Mouse (Mus musculus) CH12.LX (cell line): Measurements from ENCODE around the gene Cysrt1. TPM values are rescaled to one million over a fixed set of nuclear protein-coding genes. Genes with fewer than 3 reads are reported as not detected.

ENCODE experiments used
- DNase-seq: peaks from one replicate; pipeline ENCODE4 v3.0.0-alpha.2; 2013; ENCODE audit errors: extremely low read depth
- H3K27ac ChIP-seq: 2 replicates; pipeline ENCODE4 v1.5.1; 2012; ENCODE audit warnings: low read depth, mild to moderate bottlenecking, control low read depth, moderate library complexity; ENCODE audit not compliant: insufficient read depth
- H3K27me3 ChIP-seq: replicated peaks from 2 replicates; pipeline ENCODE3; 2012; ENCODE audit warnings: inconsistent platforms
- H3K36me3 ChIP-seq, 2 experiments: replicated peaks in 1 of 2; 2 replicates each; pipeline versions ENCODE3 to v1.6.1; 2012; ENCODE audit warnings: inconsistent platforms in 1 of 2, low read length in 1 of 2, mild to moderate bottlenecking in 1 of 2, mixed read lengths in 1 of 2, moderate library complexity in 1 of 2; ENCODE audit not compliant: control insufficient read depth in 1 of 2, insufficient read depth in 1 of 2
- H3K4me1 ChIP-seq, 2 experiments: 2 replicates each; pipeline ENCODE4 v1.6.1; 2012; ENCODE audit warnings: inconsistent platforms in 1 of 2, moderate library complexity in 1 of 2; ENCODE audit not compliant: insufficient read depth in 2 of 2, control insufficient read depth in 1 of 2
- H3K4me2 ChIP-seq: 2 replicates; pipeline ENCODE4 v1.6.1; 2012; ENCODE audit warnings: low read depth, mild to moderate bottlenecking, control low read depth; ENCODE audit not compliant: poor library complexity, insufficient read depth, severe bottlenecking
- H3K4me3 ChIP-seq, 3 experiments: fragments of 150-350 bp in 1 of 3; sonication (generic) in 1 of 3; replicated peaks in 1 of 3; 2 replicates each; pipeline versions ENCODE3 to v1.5.1; 2011 to 2012; ENCODE audit warnings: low read depth in 2 of 3, low read length in 2 of 3, mild to moderate bottlenecking in 2 of 3, moderate library complexity in 2 of 3, control low read depth in 1 of 3, improper control_type of control experiment in 1 of 3, inconsistent platforms in 1 of 3, mixed read lengths in 1 of 3; ENCODE audit not compliant: poor library complexity in 1 of 3
- H3K79me2 ChIP-seq: replicated peaks from 2 replicates; pipeline ENCODE4 v1.6.1; 2012; ENCODE audit warnings: mild to moderate bottlenecking, moderate library complexity; ENCODE audit not compliant: control insufficient read depth, poor library complexity, insufficient read depth, severe bottlenecking; ENCODE audit errors: extremely low read depth
- H3K9ac ChIP-seq: 2 replicates; pipeline ENCODE4 v1.6.1; 2012; ENCODE audit warnings: low read depth, mild to moderate bottlenecking, control low read depth, moderate library complexity; ENCODE audit not compliant: insufficient read depth
- H3K9me3 ChIP-seq: replicated peaks from 2 replicates; pipeline ENCODE3; 2012; ENCODE audit warnings: low read length, inconsistent platforms, mixed read lengths
- CHD1 ChIP-seq: IDR thresholded peaks from 2 replicates; pipeline ENCODE4 v1.6.1; 2012; ENCODE audit warnings: low read depth, low read length, improper control_type of control experiment, inconsistent platforms
- CHD2 ChIP-seq: IDR thresholded peaks from 2 replicates; pipeline ENCODE4 v1.6.1; 2011; ENCODE audit warnings: low read length, improper control_type of control experiment
- CTCF ChIP-seq, 2 experiments: IDR thresholded peaks in 1 of 2; conservative IDR thresholded peaks in 1 of 2; 2 replicates each; pipeline ENCODE4 v1.5.1; 2011 to 2012; ENCODE audit warnings: low read depth in 2 of 2, low read length in 2 of 2, improper control_type of control experiment in 1 of 2, inconsistent platforms in 1 of 2, mild to moderate bottlenecking in 1 of 2, moderate library complexity in 1 of 2
- HCFC1 ChIP-seq: IDR thresholded peaks from 2 replicates; pipeline ENCODE4 v1.6.1; 2012; ENCODE audit warnings: low read depth, mild to moderate bottlenecking, inconsistent platforms, low read length, improper control_type of control experiment
- IRF4 ChIP-seq: IDR thresholded peaks from 2 replicates; pipeline ENCODE4 v1.6.1; 2014; ENCODE audit warnings: low read depth, mild to moderate bottlenecking, inconsistent platforms, low read length, improper control_type of control experiment
- KAT2A ChIP-seq: IDR thresholded peaks from 2 replicates; pipeline ENCODE4 v1.6.1; 2012; ENCODE audit warnings: low read length, improper control_type of control experiment, inconsistent platforms; ENCODE audit not compliant: insufficient replicate concordance
- MAFK ChIP-seq: IDR thresholded peaks from 2 replicates; pipeline ENCODE4 v1.6.1; 2011; ENCODE audit warnings: low read length, improper control_type of control experiment; ENCODE audit not compliant: insufficient replicate concordance
- MAX ChIP-seq: IDR thresholded peaks from 2 replicates; pipeline ENCODE4 v1.6.1; 2011; ENCODE audit warnings: low read length, improper control_type of control experiment
- MXI1 ChIP-seq: IDR thresholded peaks from 2 replicates; pipeline ENCODE4 v1.6.1; 2011; ENCODE audit warnings: mild to moderate bottlenecking, low read depth, low read length, improper control_type of control experiment
- MYC ChIP-seq: IDR thresholded peaks from 2 replicates; pipeline ENCODE4 v1.6.1; 2011; ENCODE audit warnings: low read depth, mild to moderate bottlenecking, improper control_type of control experiment, low read length
- NELFE ChIP-seq: IDR thresholded peaks from 2 replicates; pipeline ENCODE4 v1.6.1; 2011; ENCODE audit warnings: low read depth, low read length, improper control_type of control experiment
- NRF1 ChIP-seq: IDR thresholded peaks from 2 replicates; pipeline ENCODE4 v1.6.1; 2014; ENCODE audit warnings: low read depth, mild to moderate bottlenecking, inconsistent platforms, low read length, improper control_type of control experiment, moderate library complexity
- POLR2A ChIP-seq: IDR thresholded peaks from 2 replicates; pipeline ENCODE4 v1.6.1; 2011; ENCODE audit warnings: low read depth, mild to moderate bottlenecking, improper control_type of control experiment, low read length
- RAD21 ChIP-seq: IDR thresholded peaks from 2 replicates; pipeline ENCODE4 v1.6.1; 2011; ENCODE audit warnings: low read depth, mild to moderate bottlenecking, low read length, improper control_type of control experiment, moderate library complexity
- SIN3A ChIP-seq: IDR thresholded peaks from 2 replicates; pipeline ENCODE4 v1.6.1; 2012; ENCODE audit warnings: low read length, improper control_type of control experiment, inconsistent platforms
- SMC3 ChIP-seq: IDR thresholded peaks from 2 replicates; pipeline ENCODE4 v1.6.1; 2011; ENCODE audit warnings: low read depth, low read length, improper control_type of control experiment
- TCF12 ChIP-seq: IDR thresholded peaks from 2 replicates; pipeline ENCODE4 v1.6.1; 2014; ENCODE audit warnings: low read depth, mild to moderate bottlenecking, inconsistent platforms, low read length, improper control_type of control experiment
- UBTF ChIP-seq: IDR thresholded peaks from 2 replicates; pipeline ENCODE4 v1.6.1; 2012; ENCODE audit warnings: low read depth, mild to moderate bottlenecking, inconsistent platforms, low read length, improper control_type of control experiment, moderate library complexity
- USF1 ChIP-seq: IDR thresholded peaks from 2 replicates; pipeline ENCODE4 v1.6.1; 2014; ENCODE audit warnings: low read depth, mild to moderate bottlenecking, inconsistent platforms, low read length, improper control_type of control experiment
- USF2 ChIP-seq: conservative IDR thresholded peaks from 2 replicates; pipeline ENCODE4 v1.6.1; 2011; ENCODE audit warnings: low read depth, low read length, improper control_type of control experiment
- ZC3H11A ChIP-seq: IDR thresholded peaks from 2 replicates; pipeline ENCODE4 v1.6.1; 2012; ENCODE audit warnings: low read depth, mild to moderate bottlenecking, inconsistent platforms, low read length, improper control_type of control experiment
- ZNF384 ChIP-seq: IDR thresholded peaks from 2 replicates; pipeline ENCODE4 v1.6.1; 2012; ENCODE audit warnings: low read depth, low read length, improper control_type of control experiment, inconsistent platforms
- dilution Hi-C: fragments of 300-500 bp; cut with MboI; formaldehyde crosslinking; loops from 2 replicates; pipeline ENCODE4 v1.14.3; 2020; ENCODE audit warnings: low sequenced_read_pairs; ENCODE audit not compliant: extremely low pct_unique_long_range_greater_than_20kb, extremely low pct_ligation_motif_present
- in situ Hi-C: fragments of 300-500 bp; cut with MboI; formaldehyde crosslinking; loops from 3 replicates; pipeline ENCODE4 v1.14.3; 2019; ENCODE audit warnings: low sequenced_read_pairs, low pct_ligation_motif_present, low pct_unique_long_range_greater_than_20kb, mixed read lengths
- polyA plus RNA-seq: library from polyadenylated mRNA; unstranded; fragments of >175 nt; gene quantifications from 2 replicates; pipeline ENCODE4 v1.2.1, GENCODE M21; 2012; ENCODE audit warnings: low read depth; ENCODE audit not compliant: insufficient read length
- total RNA-seq, 2 experiments: library from RNA; depleted of rRNA; stranded (reverse); fragments of 300-350 nt in 1 of 2; fragments of >200 nt in 1 of 2; gene quantifications; 2 replicates each; pipeline ENCODE4 v1.2.3; 2012 to 2014

The Cysrt1 gene
- total and polyA plus RNA-seq, 3 experiments: not detected

DNA sequence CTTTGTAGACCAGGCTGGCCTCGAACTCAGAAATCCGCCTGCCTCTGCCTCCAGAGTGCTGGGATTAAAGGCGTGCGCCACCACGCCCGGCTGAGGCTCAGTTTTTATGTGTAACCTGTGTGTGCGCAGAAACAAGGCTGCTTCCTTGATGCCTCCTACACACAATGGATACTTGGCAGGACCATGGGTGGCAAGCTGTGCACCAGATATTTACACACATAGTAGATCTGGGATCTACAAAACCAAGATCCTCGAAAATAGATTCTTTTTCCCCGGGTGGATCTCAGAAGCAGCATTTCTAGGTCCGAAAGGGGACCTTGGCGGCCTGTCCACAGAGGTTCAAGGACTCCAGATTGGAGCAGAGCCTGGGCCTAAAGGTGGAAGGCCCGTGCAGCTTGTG is 19.6 kb upstream of the Cysrt1 start:
- H3K4me1 ChIP-seq: peaks cover 17 to 45% of the 10 kb centered on the region in 2 experiments
- H3K27ac ChIP-seq: peak overlapping the region; percentile 2; the same call in 1 of the 2 replicates
- in situ Hi-C loops: no loop called here
- no peaks in the 10 kb centered on the region for H3K27me3 ChIP-seq
- H3K36me3 ChIP-seq: peaks cover 0 to 2% of the 10 kb centered on the region in 2 experiments
- TF ChIP-seq MAX: no peak
- TF ChIP-seq USF1: no peak
- TF ChIP-seq MYC: no peak
- no peak for TF ChIP-seq CTCF (conservative IDR thresholded peaks at IDR 0.05 in 1 of 2, IDR thresholded peaks at IDR 0.05 in 1 of 2; ENCODE audit: low read depth in 2 of 2, low read length in 2 of 2)
- no peak for TF ChIP-seq USF2
- no peak for TF ChIP-seq ZNF384
- TF ChIP-seq UBTF: no peak
- no peak for TF ChIP-seq NRF1
- no peak for TF ChIP-seq ZC3H11A
- TF ChIP-seq MXI1: no peak
- TF ChIP-seq TCF12: no peak
- no peak for TF ChIP-seq MAFK
- no peak for TF ChIP-seq HCFC1
- TF ChIP-seq KAT2A: no peak
- no peak for TF ChIP-seq CHD2
- no peak for TF ChIP-seq NELFE
- no peak for TF ChIP-seq IRF4
- TF ChIP-seq, all 38 proteins: peak for 0
- H3K79me2 ChIP-seq: peaks cover 5% of the 10 kb centered on the region; the same call in 1 of the 2 replicates
- dilution Hi-C loops: no loop called here
- peak overlapping the region; percentile 57 for H3K4me2 ChIP-seq
- no peaks in the 10 kb centered on the region for H3K9me3 ChIP-seq
- no peak for DNase-seq
- peak overlapping the region; percentile 53 for H3K9ac ChIP-seq
- H3K4me3 ChIP-seq: peak overlapping the region; percentile 55 to 80 (median 80)

DNA sequence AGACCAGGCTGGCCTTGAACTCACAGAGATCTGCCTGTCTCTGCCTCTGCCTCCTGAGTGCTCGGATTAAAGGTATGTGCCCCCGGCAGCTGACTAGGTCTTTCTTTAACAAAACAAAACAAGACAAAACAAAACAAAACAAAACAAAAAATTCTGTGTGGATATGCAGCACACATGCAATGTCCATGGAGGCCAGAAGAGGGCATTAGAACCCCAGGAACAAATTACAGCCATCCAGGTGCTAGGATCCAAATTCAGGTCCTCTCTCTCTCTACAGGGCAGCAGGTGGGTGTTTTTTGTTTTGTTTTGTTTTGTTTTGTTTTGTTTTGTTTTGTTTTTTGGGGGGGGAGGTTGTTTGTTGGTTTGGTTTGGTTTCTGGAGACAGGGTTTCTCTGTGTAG is 16.6 kb upstream of the Cysrt1 start:
- Histone ChIP-seq H3K4me1 (peaks cover 0 to 24% of the 10 kb centered on the region in 2 experiments; a peak in 2 of 4 replicates), H3K4me3 (no peak overlapping the region), H3K9ac (no peak overlapping the region), H3K27ac (no peak overlapping the region), H3K4me2 (no peak overlapping the region), H3K36me3 (peaks cover 0 to 3% of the 10 kb centered on the region in 2 experiments), H3K79me2 (peaks cover 14% of the 10 kb centered on the region), H3K9me3 (no peaks in the 10 kb centered on the region), H3K27me3 (no peaks in the 10 kb centered on the region)
- DNase-seq: no peak
- dilution Hi-C loops: no loop called here
- TF ChIP-seq NELFE: no peak
- TF ChIP-seq MAFK: no peak
- TF ChIP-seq NRF1: no peak
- no peak for TF ChIP-seq UBTF
- no peak for TF ChIP-seq TCF12
- peak; percentile 56 for TF ChIP-seq RAD21
- TF ChIP-seq POLR2A: no peak
- TF ChIP-seq USF1: no peak
- TF ChIP-seq CTCF (conservative IDR thresholded peaks at IDR 0.05 in 1 of 2, IDR thresholded peaks at IDR 0.05 in 1 of 2; ENCODE audit: low read depth in 2 of 2, low read length in 2 of 2): peak; percentile 34 to 65; a peak in 2 of 4 replicates
- TF ChIP-seq SMC3: peak; percentile 25
- TF ChIP-seq SIN3A: no peak
- no peak for TF ChIP-seq CHD1
- in situ Hi-C loops: no loop called here
